Mouse (Mus musculus): ENCODE results near the gene Zmynd8. TPM values are rescaled to one million over a fixed set of nuclear protein-coding genes. Genes with fewer than 3 reads are reported as not detected.

The Zmynd8 gene
- polyA plus RNA-seq, 1 experiment = 237 TPM

- no peaks in the 10 kb centered on the region for H3K27me3 ChIP-seq (ENCODE audit: control insufficient read depth, insufficient read depth, low read length, poor library complexity, severe bottlenecking)
- H3K9me3 ChIP-seq (replicated peaks; ENCODE audit: control insufficient read depth, insufficient read depth, low read length, poor library complexity, severe bottlenecking) = no peaks in the 10 kb centered on the region
- TF ChIP-seq EP300 (IDR thresholded peaks at IDR 0.05; ENCODE audit: insufficient read depth, low read depth, low read length) (no peak), POLR2A (IDR thresholded peaks at IDR 0.05; ENCODE audit: insufficient read depth, low read length) (no peak), CTCF (IDR thresholded peaks at IDR 0.05; ENCODE audit: low read depth, low read length) (no peak)
- peaks cover 8% of the 10 kb centered on the region for H3K4me1 ChIP-seq (ENCODE audit: control insufficient read depth, insufficient read depth, low read length)
- H3K9ac ChIP-seq (ENCODE audit: low read depth, poor library complexity, severe bottlenecking) = peak overlapping the region; percentile 91
- peak overlapping the region; percentile 32; the same call in 1 of the 2 replicates for H3K4me3 ChIP-seq (ENCODE audit: low read depth, low read length)
- no peaks in the 10 kb centered on the region; the same call in 1 of the 2 replicates for H3K36me3 ChIP-seq (ENCODE audit: control insufficient read depth, insufficient read depth, low read length, poor library complexity, severe bottlenecking)
- H3K27ac ChIP-seq (ENCODE audit: insufficient read depth, low read length) = peak overlapping the region; percentile 82
Observed at GRCm38 (mm10) chr2:165881220-165881584, 17.6 kb downstream of the Zmynd8 start.

DNA sequence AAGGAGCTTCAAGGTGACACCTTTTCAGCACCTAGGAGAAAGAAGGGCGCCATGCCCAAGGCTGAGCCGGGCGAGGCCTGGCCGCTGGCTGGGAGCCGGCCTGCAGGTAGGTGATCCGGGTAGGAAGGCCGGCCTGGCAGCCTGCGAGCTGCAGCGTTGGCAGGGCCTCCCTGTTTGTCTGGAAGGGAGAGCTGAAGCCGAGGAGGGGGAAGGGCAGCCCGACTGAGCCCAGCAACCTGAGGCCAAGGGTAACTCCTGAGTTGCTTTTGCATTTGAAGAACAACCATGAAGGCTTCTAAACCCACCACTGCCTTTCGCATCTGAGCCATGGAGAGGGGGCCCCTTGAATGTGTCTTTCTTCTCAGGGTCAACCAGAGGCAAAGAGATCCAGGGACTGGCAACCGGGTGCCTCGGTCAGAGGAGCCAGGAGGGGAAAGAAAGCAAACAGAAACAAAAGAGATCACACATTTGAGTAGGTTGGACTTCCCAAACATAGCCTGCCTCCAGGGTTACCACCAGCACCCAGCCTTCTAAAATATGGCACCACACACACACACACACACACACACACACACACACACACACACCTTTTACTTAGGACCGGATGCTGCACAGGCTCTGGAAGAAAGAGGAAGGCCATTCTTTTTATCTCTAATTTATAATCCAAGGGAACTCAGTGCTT is 18.2 kb downstream of the Zmynd8 start:
- H3K4me1 ChIP-seq (ENCODE audit: control insufficient read depth, insufficient read depth, low read length) = peaks cover 8% of the 10 kb centered on the region
- no peaks in the 10 kb centered on the region for H3K27me3 ChIP-seq (ENCODE audit: control insufficient read depth, insufficient read depth, low read length, poor library complexity, severe bottlenecking)
- H3K9me3 ChIP-seq (replicated peaks; ENCODE audit: control insufficient read depth, insufficient read depth, low read length, poor library complexity, severe bottlenecking) = no peaks in the 10 kb centered on the region
- peak overlapping the region; percentile 91 for H3K9ac ChIP-seq (ENCODE audit: low read depth, poor library complexity, severe bottlenecking)
- H3K27ac ChIP-seq (ENCODE audit: insufficient read depth, low read length) = peak overlapping the region; percentile 82
- H3K4me3 ChIP-seq (ENCODE audit: low read depth, low read length) = peak overlapping the region; percentile 18
- H3K36me3 ChIP-seq (ENCODE audit: control insufficient read depth, insufficient read depth, low read length, poor library complexity, severe bottlenecking) = no peaks in the 10 kb centered on the region; the same call in 1 of the 2 replicates
- TF ChIP-seq POLR2A (IDR thresholded peaks at IDR 0.05; ENCODE audit: insufficient read depth, low read length) (no peak), EP300 (IDR thresholded peaks at IDR 0.05; ENCODE audit: insufficient read depth, low read depth, low read length) (peak; percentile 68; the same call in 1 of the 2 replicates)

GRCm38 (mm10) chr2:165879403-165880178 is 19.2 kb downstream of the Zmynd8 start:
- Histone ChIP-seq H3K27ac (ENCODE audit: insufficient read depth, low read length) (peak overlapping the region; percentile 82), H3K9ac (ENCODE audit: low read depth, poor library complexity, severe bottlenecking) (peak overlapping the region; percentile 91), H3K27me3 (ENCODE audit: control insufficient read depth, insufficient read depth, low read length, poor library complexity, severe bottlenecking) (no peaks in the 10 kb centered on the region), H3K4me1 (ENCODE audit: control insufficient read depth, insufficient read depth, low read length) (peaks cover 8% of the 10 kb centered on the region), H3K4me3 (ENCODE audit: low read depth, low read length) (peak overlapping the region; percentile 18), H3K36me3 (ENCODE audit: control insufficient read depth, insufficient read depth, low read length, poor library complexity, severe bottlenecking) (no peaks in the 10 kb centered on the region; the same call in 1 of the 2 replicates), H3K9me3 (replicated peaks; ENCODE audit: control insufficient read depth, insufficient read depth, low read length, poor library complexity, severe bottlenecking) (no peaks in the 10 kb centered on the region)
- no peak for TF ChIP-seq EP300 (IDR thresholded peaks at IDR 0.05; ENCODE audit: insufficient read depth, low read depth, low read length)
- no peak for TF ChIP-seq CTCF (IDR thresholded peaks at IDR 0.05; ENCODE audit: low read depth, low read length)
- no peak for TF ChIP-seq POLR2A (IDR thresholded peaks at IDR 0.05; ENCODE audit: insufficient read depth, low read length)

DNA sequence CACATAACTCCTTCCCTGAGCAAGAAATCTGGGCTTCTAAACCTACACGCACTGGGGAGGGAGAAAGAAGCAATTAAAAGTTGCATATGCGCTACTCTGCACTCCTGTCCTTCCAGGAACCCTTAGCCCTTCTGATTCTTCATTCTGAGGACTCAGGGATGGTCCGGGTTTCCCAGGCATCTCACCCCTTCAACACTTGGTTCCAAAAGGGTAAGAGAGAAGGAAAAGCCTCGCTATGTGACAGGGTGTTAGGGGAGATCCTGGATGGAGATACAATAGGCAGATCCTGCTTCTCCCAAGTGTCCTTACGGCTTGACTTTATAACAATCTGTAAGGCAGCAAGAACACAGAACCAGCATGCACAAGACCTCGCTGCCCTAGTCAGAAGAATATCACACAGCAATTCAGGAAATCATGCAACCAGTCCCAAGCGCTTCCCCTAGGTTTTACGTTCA is 19.9 kb downstream of the Zmynd8 start:
- H3K4me3 ChIP-seq (ENCODE audit: low read depth, low read length) = no peak overlapping the region
- H3K9me3 ChIP-seq (replicated peaks; ENCODE audit: control insufficient read depth, insufficient read depth, low read length, poor library complexity, severe bottlenecking) = no peaks in the 10 kb centered on the region
- TF ChIP-seq EP300 (IDR thresholded peaks at IDR 0.05; ENCODE audit: insufficient read depth, low read depth, low read length) (no peak), CTCF (IDR thresholded peaks at IDR 0.05; ENCODE audit: low read depth, low read length) (no peak), POLR2A (IDR thresholded peaks at IDR 0.05; ENCODE audit: insufficient read depth, low read length) (no peak)
- peaks cover 11% of the 10 kb centered on the region for H3K4me1 ChIP-seq (ENCODE audit: control insufficient read depth, insufficient read depth, low read length)
- H3K36me3 ChIP-seq (ENCODE audit: control insufficient read depth, insufficient read depth, low read length, poor library complexity, severe bottlenecking) = no peaks in the 10 kb centered on the region; the same call in 1 of the 2 replicates
- H3K27ac ChIP-seq (ENCODE audit: insufficient read depth, low read length) = peak overlapping the region; percentile 82
- H3K9ac ChIP-seq (ENCODE audit: low read depth, poor library complexity, severe bottlenecking) = peak overlapping the region; percentile 91
- no peaks in the 10 kb centered on the region for H3K27me3 ChIP-seq (ENCODE audit: control insufficient read depth, insufficient read depth, low read length, poor library complexity, severe bottlenecking)

- Histone ChIP-seq H3K27ac (ENCODE audit: insufficient read depth, low read length) (peak overlapping the region; percentile 17), H3K36me3 (ENCODE audit: control insufficient read depth, insufficient read depth, low read length, poor library complexity, severe bottlenecking) (no peaks in the 10 kb centered on the region; the same call in 1 of the 2 replicates), H3K9ac (ENCODE audit: low read depth, poor library complexity, severe bottlenecking) (no peak overlapping the region)
Observed at GRCm38 (mm10) chr2:165878021-165878585, 20.7 kb downstream of the Zmynd8 start.

More at GRCm38 (mm10) chr2:165878021-165878585, 20.7 kb downstream of the Zmynd8 start:
- peaks cover 19% of the 10 kb centered on the region for H3K4me1 ChIP-seq (ENCODE audit: control insufficient read depth, insufficient read depth, low read length)
- H3K27me3 ChIP-seq (ENCODE audit: control insufficient read depth, insufficient read depth, low read length, poor library complexity, severe bottlenecking) = no peaks in the 10 kb centered on the region
- no peaks in the 10 kb centered on the region for H3K9me3 ChIP-seq (replicated peaks; ENCODE audit: control insufficient read depth, insufficient read depth, low read length, poor library complexity, severe bottlenecking)
- no peak overlapping the region for H3K4me3 ChIP-seq (ENCODE audit: low read depth, low read length)
- no peak for TF ChIP-seq POLR2A (IDR thresholded peaks at IDR 0.05; ENCODE audit: insufficient read depth, low read length)
- TF ChIP-seq EP300 (IDR thresholded peaks at IDR 0.05; ENCODE audit: insufficient read depth, low read depth, low read length) = no peak
- TF ChIP-seq CTCF (IDR thresholded peaks at IDR 0.05; ENCODE audit: low read depth, low read length) = no peak
